Mouse (Mus musculus) embryo, embryonic 11 days (tissue): Measurements from ENCODE around the gene Dand5.
A peak's percentile ranks its signal among the peaks of the same experiment; 100 is the strongest.

Source experiments
- DNase-seq: peaks from one replicate; pipeline ENCODE4 v3.0.0-alpha.2; 2015

Gene Dand5

GRCm38 (mm10) chr8:84782680-84783079, 39.9 kb downstream of the Dand5 start:
- peak; percentile 38 for DNase-seq

DNA sequence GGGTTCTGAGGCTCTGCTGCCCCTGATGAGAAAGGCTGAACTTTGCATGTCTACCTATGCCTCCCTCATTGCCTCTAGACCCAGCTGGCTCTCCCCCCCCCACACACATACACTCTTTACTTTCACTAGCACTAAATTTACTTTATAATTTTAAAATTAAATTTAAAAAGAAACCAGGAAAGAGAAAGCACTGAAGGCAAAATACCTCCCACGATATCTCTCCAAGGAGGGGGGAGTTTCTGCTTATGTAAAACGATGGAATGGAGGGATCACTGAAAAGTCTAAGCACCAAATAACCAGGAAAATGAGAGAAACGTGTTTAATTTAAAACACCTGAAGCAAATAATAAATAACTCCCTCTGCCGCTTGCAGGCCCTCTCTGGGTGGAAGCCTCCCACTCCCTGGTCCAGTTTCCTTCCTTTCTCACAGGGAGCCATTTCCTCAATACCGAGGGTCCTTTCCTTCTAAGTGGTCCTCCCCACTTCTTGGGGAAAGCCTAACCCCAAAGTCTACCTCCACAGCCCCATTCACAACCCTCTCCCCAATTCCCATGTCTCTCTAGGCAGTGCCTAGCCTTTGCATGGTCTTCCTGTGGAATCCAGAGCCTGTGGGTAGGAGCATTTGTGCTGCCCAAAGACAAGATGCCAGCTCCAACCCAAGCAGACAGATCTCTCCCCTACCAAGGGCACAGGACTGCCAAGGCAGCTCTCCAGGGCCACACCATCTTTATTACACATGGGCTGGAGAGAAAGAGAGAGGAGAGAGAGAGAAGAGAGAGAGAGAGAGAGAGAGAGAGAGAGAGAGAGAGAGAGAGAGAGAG, 40.7 kb downstream of the Dand5 start:
- no peak for DNase-seq

DNA sequence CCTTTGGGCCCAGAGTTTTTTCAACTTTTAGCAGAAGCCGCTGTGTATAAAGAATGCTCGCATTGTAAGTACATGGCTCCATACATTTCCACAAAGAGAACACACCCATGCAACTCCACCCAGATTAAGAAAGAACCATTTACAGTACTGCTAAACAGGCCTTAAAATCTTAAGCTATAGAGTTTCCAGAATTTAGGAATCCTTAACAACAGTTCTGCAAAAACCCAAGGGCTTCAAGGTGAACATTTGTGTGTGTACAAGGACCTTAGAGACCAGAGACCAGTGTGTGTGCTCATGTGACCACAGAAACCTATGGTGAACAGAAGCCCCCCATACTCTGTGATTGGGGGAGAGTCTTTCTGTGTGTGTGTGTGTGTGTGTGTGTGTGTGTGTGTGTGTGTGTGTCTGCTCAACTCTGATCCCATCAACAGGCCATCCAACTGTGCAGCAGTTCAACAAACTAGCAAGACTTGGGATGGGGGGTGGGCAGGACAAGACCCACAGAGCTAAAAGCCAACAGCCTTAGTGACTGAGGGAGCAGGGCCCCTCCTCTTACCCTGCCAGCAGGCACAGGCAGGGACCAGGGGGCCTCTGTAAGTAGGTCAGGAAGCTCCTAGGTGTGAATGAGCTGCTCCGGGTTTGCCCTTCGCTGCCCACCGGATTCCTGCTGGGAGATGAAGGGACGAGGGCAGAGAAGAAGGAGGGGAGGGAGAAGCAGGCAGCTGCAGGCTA, 41.5 kb downstream of the Dand5 start:
- DNase-seq, result peak; percentile 24

- DNase-seq, result peak; percentile 40
These were observed 42.4 kb downstream of the Dand5 start for GRCm38 (mm10) chr8:84780225-84780555.

DNA sequence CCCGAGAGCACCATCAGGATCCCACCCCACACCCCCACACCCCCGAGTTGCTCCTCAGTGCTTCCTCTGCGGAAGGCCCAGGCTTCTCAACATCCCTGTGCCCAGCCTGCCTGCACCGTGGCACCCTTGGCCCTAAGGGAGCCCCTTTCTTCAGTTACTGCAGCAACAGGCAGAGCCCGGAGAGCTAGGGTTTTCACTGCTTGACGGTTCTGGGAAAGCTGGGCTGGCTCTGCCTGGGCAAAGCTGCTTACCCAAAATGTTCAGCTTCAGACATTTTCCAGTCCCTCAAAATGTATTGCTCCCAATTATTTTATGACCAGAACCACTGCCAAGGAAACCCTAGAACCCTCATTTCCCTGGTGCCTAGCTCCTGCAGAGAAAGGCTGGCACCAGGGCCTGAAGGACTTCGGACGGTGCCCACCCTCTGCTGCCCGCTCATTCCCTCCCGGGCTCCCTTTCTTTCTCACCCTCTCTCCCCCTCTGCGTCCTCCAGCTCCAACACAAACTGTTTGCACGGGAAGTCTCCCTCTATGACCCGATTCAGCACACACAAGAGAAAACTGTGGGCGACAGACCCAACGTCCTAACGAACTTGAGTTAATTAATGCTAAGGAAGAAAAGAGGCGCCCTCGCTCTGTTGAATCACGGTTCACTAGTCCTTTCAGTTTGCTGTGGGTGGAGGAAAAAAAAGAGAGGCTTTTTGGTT, 43.0 kb downstream of the Dand5 start:
- DNase-seq, result peak; percentile 28

DNA sequence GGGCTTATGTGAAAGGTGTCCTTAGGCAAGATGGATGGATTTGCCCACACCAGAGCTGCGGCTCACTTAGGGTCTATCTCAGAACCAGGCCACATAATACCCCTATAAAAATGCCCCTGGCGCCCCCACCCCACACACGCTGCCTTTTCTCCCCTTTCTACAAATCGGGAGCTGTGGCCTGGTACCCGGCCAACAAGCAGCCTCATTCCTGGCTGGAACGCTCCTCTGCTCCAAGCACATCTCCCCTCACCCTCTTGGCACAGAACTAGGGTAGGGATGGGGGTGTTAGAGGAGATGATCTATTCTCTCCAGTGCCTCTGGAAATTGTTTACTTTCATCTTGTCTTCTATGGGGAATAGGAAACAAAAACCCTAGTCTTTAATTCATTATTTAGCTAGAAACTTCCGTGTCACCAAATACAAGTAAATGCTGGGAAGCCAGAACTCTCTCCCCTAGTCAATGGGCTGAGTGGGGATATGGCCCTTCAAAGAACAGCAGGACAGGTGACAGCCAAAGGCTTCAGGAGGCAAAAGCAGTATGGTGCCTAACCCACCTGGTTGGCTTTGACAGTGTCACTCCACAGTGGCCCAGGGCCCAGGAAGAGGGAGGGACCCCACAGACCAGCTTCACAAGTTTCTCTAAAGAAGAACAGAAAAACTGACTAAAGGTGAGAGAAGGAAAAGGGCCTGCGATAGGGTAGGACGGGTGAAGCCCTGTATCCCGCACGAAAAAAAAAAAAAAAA, 43.8 kb downstream of the Dand5 start:
- DNase-seq, result peak; percentile 13

- peak; percentile 28 for DNase-seq
These were observed 44.6 kb downstream of the Dand5 start for GRCm38 (mm10) chr8:84777899-84778637.

DNA sequence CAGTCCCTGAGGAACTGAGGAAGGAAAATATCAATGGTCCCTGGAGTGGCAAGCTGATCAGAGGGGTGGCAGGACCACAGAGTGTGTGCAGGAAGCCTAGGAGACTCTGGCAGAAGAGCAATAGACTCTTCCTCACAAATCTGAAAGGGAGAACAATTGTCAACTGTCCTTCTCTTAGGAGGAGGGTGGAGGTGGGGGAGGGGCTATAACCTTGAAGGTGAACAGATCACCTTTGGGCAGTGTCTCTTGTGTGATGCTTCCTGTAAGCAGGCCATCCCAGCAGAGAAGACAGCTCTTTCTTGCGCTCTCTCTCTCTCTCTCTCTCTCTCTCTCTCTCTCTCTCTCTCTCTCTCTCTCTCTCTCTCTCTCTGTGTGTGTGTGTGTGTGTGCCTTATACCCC, 46.1 kb downstream of the Dand5 start:
- no peak for DNase-seq

- no peak for DNase-seq
These were observed 47.0 kb downstream of the Dand5 start for GRCm38 (mm10) chr8:84775621-84776113.

DNA sequence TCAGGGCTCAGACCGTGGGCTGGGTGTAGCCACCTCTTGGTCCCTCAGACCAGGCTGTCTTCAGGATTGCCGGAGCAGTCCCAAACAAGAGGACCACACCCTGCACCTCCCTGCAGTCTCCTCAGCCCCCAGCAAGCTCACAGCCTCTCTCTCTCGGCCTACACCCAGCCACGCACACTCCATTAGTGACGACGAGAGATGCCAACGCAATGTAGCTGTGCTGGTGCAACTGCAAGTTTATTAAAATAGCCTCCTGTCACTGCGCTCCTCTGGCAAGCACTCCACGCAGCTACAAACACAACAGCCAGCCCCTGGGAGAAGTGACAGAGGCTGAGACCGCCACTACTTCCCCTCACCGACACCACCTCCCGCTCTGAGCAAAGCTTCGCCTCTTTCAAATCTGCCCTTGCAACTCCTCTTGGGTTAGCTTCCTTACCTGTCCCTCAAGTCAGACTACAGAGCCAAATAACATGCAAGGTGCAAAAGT, 47.5 kb downstream of the Dand5 start:
- DNase-seq, result no peak

DNA sequence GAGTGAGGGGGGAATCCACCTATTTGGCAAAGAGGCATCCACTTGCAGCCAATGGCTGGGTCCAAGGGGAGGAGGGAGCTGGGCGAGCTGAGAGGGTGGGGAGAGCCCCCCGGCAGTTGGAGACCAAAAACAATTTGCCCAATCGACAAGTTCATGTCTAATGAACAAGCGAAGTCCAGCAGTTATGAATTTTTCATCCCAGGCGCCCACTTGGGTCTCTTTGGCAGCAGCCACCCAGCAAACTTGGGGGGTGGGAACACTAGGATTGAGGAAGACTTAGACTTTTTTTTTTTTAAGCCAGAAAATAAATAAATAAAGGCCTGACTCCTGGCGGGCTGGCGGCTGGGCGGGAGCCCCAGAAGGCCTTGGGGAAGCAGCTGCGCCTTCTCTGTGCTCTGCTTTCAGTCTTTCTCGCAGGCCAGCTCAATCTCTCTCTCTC, 48.1 kb downstream of the Dand5 start:
- DNase-seq, result no peak

- peak; percentile 68 for DNase-seq
These were observed 48.8 kb downstream of the Dand5 start for GRCm38 (mm10) chr8:84773833-84774232.

DNA sequence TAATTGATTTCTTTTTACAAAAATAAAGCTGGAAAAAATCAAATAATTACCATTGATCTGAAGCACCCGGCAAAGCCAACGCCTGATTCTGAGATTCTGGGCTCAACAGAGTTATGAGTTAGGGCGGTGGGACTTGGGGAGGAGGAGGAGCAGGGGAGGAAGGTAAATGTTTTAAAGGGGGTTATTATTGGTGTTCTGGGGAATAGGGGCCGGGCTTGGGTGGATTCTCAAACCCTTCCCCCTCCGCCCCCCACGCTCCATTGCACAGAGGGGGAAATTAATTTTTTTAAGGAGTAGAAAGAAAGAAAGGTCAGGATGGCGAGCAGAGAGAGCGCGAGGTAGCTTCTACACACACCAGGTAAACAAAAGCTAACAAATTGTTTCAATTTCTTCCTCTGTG, 49.3 kb downstream of the Dand5 start:
- no peak for DNase-seq

DNA sequence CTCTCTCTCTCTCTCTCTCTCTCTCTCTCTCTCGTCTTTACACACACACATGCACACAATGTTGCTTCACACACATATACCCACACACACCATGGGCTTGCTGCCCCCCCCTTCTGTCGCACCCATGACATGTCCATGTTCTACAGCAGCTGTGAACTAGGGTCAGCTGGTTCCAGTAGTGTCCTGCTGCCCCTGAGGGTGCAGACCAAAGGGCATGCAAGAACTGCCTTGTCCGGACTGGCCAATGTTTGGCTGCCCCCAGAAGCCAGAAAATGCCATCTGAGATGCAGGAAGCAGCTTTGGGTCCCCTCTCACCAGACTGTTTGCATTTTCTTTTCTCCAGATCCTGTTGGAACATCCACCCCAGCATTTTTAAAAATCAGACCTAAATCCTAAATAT, 50.0 kb downstream of the Dand5 start:
- peak; percentile 20 for DNase-seq

DNA sequence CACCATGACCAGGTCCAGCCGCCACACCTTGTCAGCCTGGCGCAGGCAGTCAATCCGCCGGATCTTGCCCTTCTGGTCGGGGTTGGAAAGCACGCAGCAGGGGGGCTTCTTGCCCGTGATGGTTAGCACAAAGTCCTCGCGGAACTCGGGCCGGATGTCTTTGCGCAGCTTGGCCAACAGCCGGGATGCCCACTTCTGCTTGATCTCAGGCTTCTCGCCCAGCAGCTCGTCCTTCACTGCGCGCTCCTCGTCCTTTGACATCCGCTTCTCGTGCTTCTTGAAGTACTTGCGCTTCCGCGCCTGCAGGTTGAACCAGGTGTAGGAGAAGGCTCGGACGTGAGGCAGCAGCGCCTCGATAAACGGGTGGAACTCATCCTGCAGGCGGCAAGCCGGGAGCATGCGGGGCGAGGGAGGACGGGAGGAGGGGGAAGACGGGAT, 50.7 kb downstream of the Dand5 start:
- peak; percentile 41 for DNase-seq

GRCm38 (mm10) chr8:84771000-84771687, 51.5 kb downstream of the Dand5 start:
- no peak for DNase-seq

DNA sequence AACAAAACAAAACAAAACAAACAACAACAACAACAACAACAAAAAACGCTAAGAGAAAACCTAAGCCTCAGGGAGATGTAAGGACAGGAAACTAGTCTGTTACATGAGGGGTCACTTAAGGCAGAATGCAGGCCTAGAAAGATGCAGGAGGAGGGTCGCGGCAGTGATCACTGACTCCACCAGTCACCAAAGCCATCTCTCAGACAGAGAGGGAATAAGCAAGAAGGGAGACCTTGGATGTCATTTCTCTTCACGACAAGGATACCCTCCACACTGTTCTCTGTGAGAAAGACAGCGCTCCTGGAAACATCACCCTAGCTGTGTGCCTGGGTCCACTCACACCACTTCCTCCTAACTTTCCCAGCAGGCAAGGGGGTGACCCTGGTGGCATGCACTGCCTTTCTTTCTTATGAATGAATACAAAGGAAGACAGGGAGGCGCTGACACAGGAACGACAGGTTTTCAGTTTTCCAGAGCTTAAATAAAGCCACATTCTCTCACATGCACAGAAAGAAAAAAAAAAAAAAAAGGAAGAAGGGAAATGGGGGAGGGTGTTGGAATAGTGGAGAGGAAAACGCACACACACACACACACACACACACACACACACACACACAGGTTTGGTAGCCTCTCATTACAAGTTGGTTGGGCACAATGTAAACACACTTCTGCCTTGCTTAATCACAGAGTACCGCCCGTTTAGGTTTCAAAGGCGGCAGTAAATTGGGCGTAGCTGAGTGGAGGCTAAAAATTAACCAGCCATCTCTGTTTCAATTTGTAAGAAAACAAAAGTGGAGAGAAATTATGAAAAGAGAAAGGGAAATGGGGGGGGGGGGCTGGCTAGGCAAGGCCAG, 52.3 kb downstream of the Dand5 start:
- DNase-seq, result no peak

DNA sequence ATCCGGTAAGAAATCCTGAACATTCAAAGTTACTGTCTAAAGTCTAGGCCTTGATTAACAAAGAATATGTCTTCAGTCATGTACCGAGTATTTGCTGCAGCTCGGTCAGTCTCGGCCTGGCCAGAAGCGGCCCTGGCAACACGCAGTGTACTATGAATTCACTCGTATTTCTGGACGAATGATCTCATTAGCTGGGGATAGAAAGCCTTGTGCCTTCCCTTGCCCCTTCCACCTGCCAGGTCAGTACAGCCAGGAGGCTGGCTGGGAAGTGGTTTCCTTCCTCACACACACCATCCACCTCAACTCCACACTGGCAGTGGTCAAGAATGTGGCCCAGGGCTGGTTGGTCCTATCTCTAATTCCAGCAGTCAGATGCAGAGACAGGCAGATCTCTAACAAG, 53.3 kb downstream of the Dand5 start:
- DNase-seq, result no peak

DNA sequence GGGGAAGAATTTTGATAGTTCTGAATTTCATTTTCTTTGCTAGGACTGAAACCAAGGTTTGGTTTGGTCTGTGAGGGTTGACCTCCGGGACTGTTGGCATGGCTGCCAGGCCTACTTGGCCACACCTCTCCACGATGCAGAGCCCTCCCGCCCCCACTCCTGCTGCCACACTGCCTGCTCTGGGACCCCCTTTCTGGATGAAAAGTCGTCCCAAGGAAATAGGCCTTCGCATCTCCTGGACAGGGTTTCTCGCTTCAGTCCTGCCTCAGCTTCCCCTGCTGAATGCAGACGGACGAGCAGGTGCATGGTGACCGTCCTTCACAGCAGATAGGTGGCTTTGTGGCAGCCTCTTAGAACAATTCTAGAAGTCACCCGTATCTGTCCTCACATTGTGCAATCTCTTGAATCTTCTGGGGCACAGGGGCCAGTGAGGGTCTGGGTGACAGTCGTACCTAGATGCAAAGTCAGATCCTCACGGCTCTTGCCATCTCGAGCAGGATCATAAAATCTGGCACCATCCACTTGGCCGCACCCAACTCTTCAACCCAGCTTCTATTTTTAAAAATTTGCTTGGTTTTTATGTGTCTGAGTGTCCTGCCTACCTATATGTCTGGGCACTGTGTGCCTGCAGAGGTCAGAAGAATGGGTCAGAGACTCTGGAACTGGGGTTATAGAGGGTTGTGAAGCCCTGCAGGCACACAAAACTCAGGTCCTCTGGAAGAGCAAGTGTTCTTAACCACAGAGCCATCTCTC, 54.1 kb downstream of the Dand5 start:
- DNase-seq, result no peak
